8 mouse cellular contexts compared by ENCODE assay signal in the genomic region with DNA sequence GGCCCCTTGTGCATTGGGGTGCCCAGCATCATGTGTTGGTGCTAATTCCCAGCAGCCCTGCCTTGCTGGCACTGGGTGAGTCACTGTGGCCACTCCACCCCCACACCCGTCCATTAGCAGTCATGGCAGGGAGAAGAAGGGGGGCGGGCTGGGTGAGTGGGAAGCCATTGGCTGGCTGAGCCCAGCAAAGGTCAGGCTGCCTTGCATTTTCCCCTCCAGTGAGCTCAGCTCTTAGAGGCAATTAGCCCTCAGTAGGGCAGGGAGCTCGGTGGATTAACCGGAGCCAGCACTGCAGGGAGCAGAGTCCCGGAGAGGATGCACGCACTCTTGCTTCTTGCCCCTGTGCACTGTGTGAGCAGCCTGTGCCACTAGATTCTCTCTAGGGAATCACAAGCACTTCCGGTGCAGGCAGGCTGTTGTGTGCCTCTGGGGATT. TPM values are rescaled to one million over a fixed set of nuclear protein-coding genes. Genes with fewer than 3 reads are reported as not detected.
DNase-seq lines count a peak whose midpoint lies in the region; ATAC-seq lines count a peak whose summit lies in the region.

No protein-coding gene starts in this region.

- peak; percentile 97 for DNase-seq in Muller cell, postnatal 12 days (ENCODE audit: inconsistent ontology term)
- peak; percentile 46 for DNase-seq in embryo, embryonic 9.5 days (ENCODE audit: extremely low spot score)
- peak; percentile 14 to 52 for DNase-seq in left cerebral cortex, postnatal 14 days (ENCODE audit: low spot score in 2 of 2)
- DNase-seq in right cerebral cortex, postnatal 25 days: peak; percentile 26
- DNase-seq in cerebellum, postnatal 14 days: no peak
- DNase-seq in spleen, postnatal 14 days (ENCODE audit: low spot score in 2 of 2): no peak

- H3K27me3 ChIP-seq in hindbrain, embryonic 16.5 days (replicated peaks; ENCODE audit: control insufficient read depth, insufficient read depth, low read length): no peaks in the 10 kb centered on the region

- H3K4me1 ChIP-seq in hindbrain, embryonic 16.5 days (ENCODE audit: control insufficient read depth, insufficient read depth, low read depth, low read length): peaks cover 9% of the 10 kb centered on the region

- no peak overlapping the region for H3K4me3 ChIP-seq in hindbrain, embryonic 16.5 days (ENCODE audit: low read length)

- H3K36me3 ChIP-seq in hindbrain, embryonic 16.5 days (ENCODE audit: control insufficient read depth, insufficient read depth, low read length): no peaks in the 10 kb centered on the region

- peak; percentile 80 for ATAC-seq in hindbrain, embryonic 16.5 days
- no peak for ATAC-seq in megakaryocyte progenitor cell, adult 5-6 weeks (replicated peaks; ENCODE audit: poor library complexity)

- H3K4me2 ChIP-seq in hindbrain, embryonic 16.5 days (ENCODE audit: low read length): no peak overlapping the region

- no peak overlapping the region for H3K9ac ChIP-seq in hindbrain, embryonic 16.5 days (ENCODE audit: low read depth, low read length)

- intact Hi-C loops in left cerebral cortex, postnatal 14 days (cut with DNase I): no loop called here

- 9% methylated on average over 7 of the region's 7 CpGs for WGBS in hindbrain, embryonic 16.5 days

- no peak overlapping the region for H3K27ac ChIP-seq in hindbrain, embryonic 16.5 days (ENCODE audit: low read depth, low read length)

- H3K9me3 ChIP-seq in hindbrain, embryonic 16.5 days (ENCODE audit: control insufficient read depth, low read length): no peaks in the 10 kb centered on the region

RNA-seq across cellular contexts. Expression of gene Ctnnbl1, which starts 40.9 kb away (rescaled TPM):
- 53.0 and 58.8 TPM in 2 replicates for polyA plus RNA-seq in hindbrain, embryonic 16.5 days (2015; fragmentation: Nextera tagmentation; extraction: Ambion mirVana)
- 10 to 100 TPM; 23.7 to 26.1 TPM for total RNA-seq in left cerebral cortex, postnatal 14 days (2021)
- total RNA-seq in megakaryocyte progenitor cell, adult 5-6 weeks (2015): 22.5 and 26.0 TPM in 2 replicates
- 44.0 and 52.0 TPM in 2 replicates for total RNA-seq in megakaryocyte progenitor cell, adult 5-6 weeks (2017)

Comparison
In these comparisons a context has a peak if more than half of its experiments do, and no peak if none do; other contexts are left out.
1. DNase-seq: peak in Muller cell, postnatal 12 days (single experiment), embryo, embryonic 9.5 days (single experiment), left cerebral cortex, postnatal 14 days (2 of 2) and right cerebral cortex, postnatal 25 days (single experiment); none in cerebellum, postnatal 14 days (0 of 2) and spleen, postnatal 14 days (0 of 2).